Comparison of ENCODE assay signal across 26 mouse cellular contexts in the genomic region with DNA sequence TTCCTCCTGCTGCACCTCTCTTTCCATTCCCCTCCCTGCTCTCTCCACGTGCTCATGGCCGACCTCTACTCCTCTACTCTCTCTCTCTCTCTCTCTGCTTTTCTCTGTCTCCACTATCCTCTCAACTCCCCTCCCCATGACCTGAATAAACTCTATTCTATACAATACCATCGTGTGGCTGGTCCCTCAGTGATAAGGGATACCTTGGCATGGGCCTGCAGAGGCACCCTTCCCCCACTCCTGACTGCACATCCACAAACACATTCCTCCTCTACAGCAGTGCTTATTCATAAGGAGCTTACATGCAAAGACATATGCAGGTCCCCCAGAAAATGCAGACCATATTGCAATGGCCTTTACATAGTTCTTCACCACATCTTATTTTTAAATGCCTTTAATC. TPM values are rescaled to one million over a fixed set of nuclear protein-coding genes. Genes with fewer than 3 reads are reported as not detected.
DNase-seq lines count a peak whose midpoint lies in the region; ATAC-seq and TF ChIP-seq lines count a peak whose summit lies in the region.
"Had no signal": no experiment of that assay in that cellular context is flagged by ENCODE, and none has a peak within 500 bp of the region (broad histone marks: within the 10 kb centered on the region; RNA-seq: fewer than 3 reads in every experiment).

No protein-coding gene starts in this region.

- no peak for TF ChIP-seq CTCF in ES-Bruce4 (IDR thresholded peaks at IDR 0.05; ENCODE audit: low read depth, low read length)
- no peak for TF ChIP-seq CTCF in liver, embryonic 14.5 days (IDR thresholded peaks at IDR 0.05; ENCODE audit: low read depth)

- H3K4me3 ChIP-seq in heart, embryonic 12.5 days = no peak overlapping the region
- no peak overlapping the region for H3K4me3 ChIP-seq in ES-Bruce4 (ENCODE audit: low read depth, low read length)
- H3K4me3 ChIP-seq in liver, embryonic 11.5 days (ENCODE audit: low read depth, low read length) = no peak overlapping the region
- H3K4me3 ChIP-seq in liver, embryonic 14.5 days (ENCODE audit: insufficient read depth in 1 of 2, low read depth in 2 of 2, low read length in 2 of 2) = no peak overlapping the region
- H3K4me3 ChIP-seq: embryonic facial prominence, embryonic 12.5 days; embryonic facial prominence, embryonic 15.5 days had no signal

- 24% methylated on average over 3 of the region's 3 CpGs for WGBS in heart, embryonic 12.5 days
- WGBS in liver, embryonic 11.5 days = 36% methylated on average over 3 of the region's 3 CpGs
- WGBS in liver, embryonic 14.5 days (ENCODE audit: insufficient replicate concordance) = 26% methylated on average over 3 of the region's 3 CpGs

- H3K4me2 ChIP-seq in heart, embryonic 12.5 days = no peak overlapping the region
- no peak overlapping the region for H3K4me2 ChIP-seq in liver, embryonic 11.5 days
- H3K4me2 ChIP-seq in liver, embryonic 14.5 days (ENCODE audit: low read depth) = no peak overlapping the region
- H3K4me2 ChIP-seq: embryonic facial prominence, embryonic 12.5 days; embryonic facial prominence, embryonic 15.5 days; hindbrain, embryonic 14.5 days had no signal

- H3K36me3 ChIP-seq in heart, embryonic 12.5 days = no peaks in the 10 kb centered on the region
- no peaks in the 10 kb centered on the region for H3K36me3 ChIP-seq in ES-Bruce4 (ENCODE audit: control insufficient read depth, insufficient read depth, low read length, poor library complexity, severe bottlenecking)
- no peaks in the 10 kb centered on the region for H3K36me3 ChIP-seq in liver, embryonic 11.5 days (ENCODE audit: control insufficient read depth, insufficient read depth, low read length)
- H3K36me3 ChIP-seq in liver, embryonic 14.5 days (replicated peaks; ENCODE audit: control insufficient read depth, insufficient read depth, low read depth) = no peaks in the 10 kb centered on the region
- H3K36me3 ChIP-seq: embryonic facial prominence, embryonic 12.5 days; embryonic facial prominence, embryonic 15.5 days had no signal

- H3K4me1 ChIP-seq in heart, embryonic 12.5 days (replicated peaks) = peaks cover 11% of the 10 kb centered on the region
- H3K4me1 ChIP-seq in ES-Bruce4 (ENCODE audit: control insufficient read depth, insufficient read depth, low read length) = peaks cover 8% of the 10 kb centered on the region
- H3K4me1 ChIP-seq in liver, embryonic 11.5 days (replicated peaks; ENCODE audit: control insufficient read depth, insufficient read depth, low read length) = no peaks in the 10 kb centered on the region
- peaks cover 0 to 6% of the 10 kb centered on the region in 2 experiments; a peak in 2 of 4 replicates for H3K4me1 ChIP-seq in liver, embryonic 14.5 days (replicated peaks; ENCODE audit: control insufficient read depth in 2 of 2, insufficient read depth in 2 of 2, low read length in 1 of 2)
- H3K4me1 ChIP-seq: embryonic facial prominence, embryonic 15.5 days had no signal

- H3K27me3 ChIP-seq in heart, embryonic 12.5 days (replicated peaks) = no peaks in the 10 kb centered on the region
- H3K27me3 ChIP-seq in ES-Bruce4 (ENCODE audit: control insufficient read depth, insufficient read depth, low read length, poor library complexity, severe bottlenecking) = no peaks in the 10 kb centered on the region
- H3K27me3 ChIP-seq in liver, embryonic 11.5 days (replicated peaks; ENCODE audit: control insufficient read depth, insufficient read depth, low read length) = no peaks in the 10 kb centered on the region
- H3K27me3 ChIP-seq in liver, embryonic 14.5 days (ENCODE audit: control insufficient read depth, insufficient read depth, low read length) = no peaks in the 10 kb centered on the region
- H3K27me3 ChIP-seq: embryonic facial prominence, embryonic 12.5 days; embryonic facial prominence, embryonic 15.5 days had no signal

- no peak overlapping the region for H3K9ac ChIP-seq in heart, embryonic 12.5 days
- H3K9ac ChIP-seq in ES-Bruce4 (ENCODE audit: low read depth, poor library complexity, severe bottlenecking) = no peak overlapping the region
- H3K9ac ChIP-seq in liver, embryonic 11.5 days (ENCODE audit: low read depth, low read length) = no peak overlapping the region
- no peak overlapping the region for H3K9ac ChIP-seq in liver, embryonic 14.5 days (replicated peaks)
- H3K9ac ChIP-seq: embryonic facial prominence, embryonic 12.5 days; embryonic facial prominence, embryonic 15.5 days; forebrain, postnatal 0 days; hindbrain, embryonic 14.5 days had no signal

- no peak overlapping the region for H3K27ac ChIP-seq in heart, embryonic 12.5 days (ENCODE audit: poor library complexity, severe bottlenecking)
- H3K27ac ChIP-seq in ES-Bruce4 (ENCODE audit: insufficient read depth, low read length) = peak overlapping the region; percentile 58
- H3K27ac ChIP-seq in liver, embryonic 11.5 days (ENCODE audit: low read depth, low read length) = no peak overlapping the region
- no peak overlapping the region for H3K27ac ChIP-seq in liver, embryonic 14.5 days
- H3K27ac ChIP-seq: embryonic facial prominence, embryonic 12.5 days; embryonic facial prominence, embryonic 15.5 days; hindbrain, embryonic 14.5 days; hindbrain, postnatal 0 days had no signal

- no peaks in the 10 kb centered on the region for H3K9me3 ChIP-seq in heart, embryonic 12.5 days (replicated peaks)
- H3K9me3 ChIP-seq in ES-Bruce4 (replicated peaks; ENCODE audit: control insufficient read depth, insufficient read depth, low read length, poor library complexity, severe bottlenecking) = peaks cover 7% of the 10 kb centered on the region; the same call in 1 of the 2 replicates
- no peaks in the 10 kb centered on the region for H3K9me3 ChIP-seq in liver, embryonic 11.5 days (ENCODE audit: control insufficient read depth, low read length)
- H3K9me3 ChIP-seq in liver, embryonic 14.5 days (ENCODE audit: control insufficient read depth, low read length) = no peaks in the 10 kb centered on the region
- H3K9me3 ChIP-seq: embryonic facial prominence, embryonic 12.5 days; embryonic facial prominence, embryonic 15.5 days had no signal

- intact Hi-C loops in heart, postnatal 14 days (cut with DNase I) = no loop called here

- TF ChIP-seq EP300 in ES-Bruce4 (IDR thresholded peaks at IDR 0.05; ENCODE audit: insufficient read depth, low read depth, low read length) = no peak
- TF ChIP-seq EP300 in liver, embryonic 14.5 days (IDR thresholded peaks at IDR 0.05; ENCODE audit: low read depth) = no peak

- no peak for DNase-seq in heart, postnatal 14 days
- no peak for DNase-seq in liver, embryonic 11.5 days (ENCODE audit: low spot score)
- no peak for DNase-seq in liver, embryonic 14.5 days (ENCODE audit: low read depth in 3 of 3, low spot score in 3 of 3)
- DNase-seq in layer of hippocampus, postnatal 14 days (ENCODE audit: low spot score in 2 of 2) = no peak
- DNase-seq in kidney, postnatal 36 days = no peak
- no peak for DNase-seq in frontal cortex, postnatal 36 days (ENCODE audit: low spot score in 2 of 2)
- DNase-seq: adrenal gland, adult 8-10 months; adrenal gland, postnatal 25 days; cerebellum, adult 11-12 months; cerebellum, adult 9-10 months; cerebellum, postnatal 25 days; forebrain, postnatal 0 days; gastrocnemius, postnatal 10 days; gastrocnemius, postnatal 36 days; heart, postnatal 4 days had no signal

- no peak for TF ChIP-seq POLR2A in ES-Bruce4 (IDR thresholded peaks at IDR 0.05; ENCODE audit: insufficient read depth, low read length)

- peak; percentile 39; the same call in 1 of the 2 replicates for ATAC-seq in heart, embryonic 12.5 days (ENCODE audit: insufficient number of reproducible peaks, low FRiP score)
- ATAC-seq in liver, embryonic 11.5 days (replicated peaks; ENCODE audit: low FRiP score) = peak; percentile 82
- peak; percentile 62; the same call in 1 of the 2 replicates for ATAC-seq in liver, embryonic 14.5 days (ENCODE audit: insufficient read depth)
- ATAC-seq: CD4-positive, CD25-positive, alpha-beta regulatory T cell, adult 4 months; forebrain, embryonic 14.5 days; forebrain, postnatal 0 days; hindbrain, postnatal 0 days; inflammation-experienced regulatory T-cells, adult 6 months; intestine, embryonic 16.5 days had no signal

RNA-seq across cellular contexts. Expression of a gene that starts 16.1 kb away (rescaled TPM):
- 19.9 and 22.0 TPM in 2 replicates for polyA plus RNA-seq in heart, embryonic 12.5 days (2016; fragmentation: Nextera tagmentation; extraction: Ambion mirVana)
- total RNA-seq in heart, postnatal 14 days (2021) = 1 to 10 TPM; 5.7 to 6.7 TPM
- polyA plus RNA-seq in ES-Bruce4 (2011; ENCODE audit: insufficient read depth, insufficient read length, low read depth, missing spikeins) = 51.4 and 59.1 TPM in 2 replicates
- 14.9 and 16.8 TPM in 2 replicates for polyA plus RNA-seq in liver, embryonic 11.5 days (2014; fragmentation: Nextera tagmentation; extraction: Ambion mirVana)
- polyA plus RNA-seq in liver, embryonic 14.5 days (2012; rRNA removed) = 2.7 and 2.8 TPM in 2 replicates
- 5.7 and 6.1 TPM in 2 replicates for polyA plus RNA-seq in liver, embryonic 14.5 days (2014; fragmentation: Nextera tagmentation; extraction: Ambion mirVana)
- 1 to 10 TPM; 6.9 to 9.7 TPM for total RNA-seq in layer of hippocampus, postnatal 14 days (2021)
- total RNA-seq: MEL had no signal

RNA-seq across cellular contexts. Expression of a gene that starts 58.3 kb away (rescaled TPM):
- polyA plus RNA-seq in heart, embryonic 12.5 days (2016; fragmentation: Nextera tagmentation; extraction: Ambion mirVana) = 81.2 and 85.1 TPM in 2 replicates
- total RNA-seq in heart, postnatal 14 days (2021) = 10 to 100 TPM; 51.0 to 52.9 TPM
- polyA plus RNA-seq in ES-Bruce4 (2011; ENCODE audit: insufficient read depth, insufficient read length, low read depth, missing spikeins) = 35.3 and 36.8 TPM in 2 replicates
- polyA plus RNA-seq in liver, embryonic 11.5 days (2014; fragmentation: Nextera tagmentation; extraction: Ambion mirVana) = 36.5 and 39.0 TPM in 2 replicates
- polyA plus RNA-seq in liver, embryonic 14.5 days (2012; rRNA removed) = 8.4 and 11.2 TPM in 2 replicates
- 13.0 and 13.5 TPM in 2 replicates for polyA plus RNA-seq in liver, embryonic 14.5 days (2014; fragmentation: Nextera tagmentation; extraction: Ambion mirVana)
- total RNA-seq in layer of hippocampus, postnatal 14 days (2021) = 100 to 1,000 TPM; 115 to 116 TPM
